Mouse (Mus musculus): ENCODE results near the gene Fntb. TPM values are rescaled to one million over a fixed set of nuclear protein-coding genes. Genes with fewer than 3 reads are reported as not detected.

Fntb gene
- polyA plus RNA-seq, 1 experiment from 2014 or later = 22.8 TPM

- 83% methylated on average over 9 of the region's 9 CpGs for whole genome bisulfite sequencing (ENCODE audit: insufficient replicate concordance)
- Histone ChIP-seq H3K27ac (ENCODE audit: low read length) (no peak overlapping the region), H3K27me3 (ENCODE audit: control insufficient read depth, insufficient read depth, low read depth, low read length) (no peaks in the 10 kb centered on the region), H3K4me1 (ENCODE audit: control insufficient read depth, low read depth, low read length) (no peaks in the 10 kb centered on the region), H3K4me3 (ENCODE audit: low read depth, low read length) (no peak overlapping the region), H3K4me2 (ENCODE audit: low read depth, low read length) (no peak overlapping the region), H3K36me3 (ENCODE audit: control insufficient read depth, insufficient read depth) (no peaks in the 10 kb centered on the region), H3K9ac (ENCODE audit: low read depth, low read length) (no peak overlapping the region), H3K9me3 (replicated peaks; ENCODE audit: control insufficient read depth, low read length) (no peaks in the 10 kb centered on the region)
- no peak for ATAC-seq (ENCODE audit: low read depth)
These were observed 118.4 kb downstream of the Fntb start for GRCm38 (mm10) chr12:76883824-76884223.

DNA sequence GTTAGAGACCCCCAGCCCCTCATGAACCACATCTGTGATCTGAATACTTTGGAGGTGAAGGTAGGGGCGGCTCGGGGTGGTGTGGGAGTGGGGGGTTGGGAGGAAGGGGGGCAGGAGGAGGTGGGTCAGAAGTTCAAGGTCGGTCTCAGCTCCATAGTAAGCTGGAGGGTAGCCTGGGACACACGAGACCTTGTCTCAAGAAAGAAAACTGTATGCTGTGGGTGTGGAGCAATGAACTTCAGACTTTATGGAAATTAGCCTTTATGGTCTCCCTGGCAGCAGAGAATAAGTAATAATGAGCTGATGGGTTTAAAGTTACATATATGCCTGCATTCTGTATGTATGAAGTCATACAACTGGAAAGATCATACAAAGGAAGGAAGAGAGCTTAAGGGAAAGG is 119.7 kb downstream of the Fntb start:
- Histone ChIP-seq H3K4me1 (ENCODE audit: control insufficient read depth, low read depth, low read length) (peaks cover 2% of the 10 kb centered on the region), H3K4me3 (ENCODE audit: low read depth, low read length) (no peak overlapping the region), H3K27me3 (ENCODE audit: control insufficient read depth, insufficient read depth, low read depth, low read length) (no peaks in the 10 kb centered on the region), H3K4me2 (ENCODE audit: low read depth, low read length) (no peak overlapping the region), H3K36me3 (ENCODE audit: control insufficient read depth, insufficient read depth) (no peaks in the 10 kb centered on the region), H3K9me3 (replicated peaks; ENCODE audit: control insufficient read depth, low read length) (no peaks in the 10 kb centered on the region), H3K27ac (ENCODE audit: low read length) (no peak overlapping the region), H3K9ac (ENCODE audit: low read depth, low read length) (no peak overlapping the region)
- 85% methylated on average over 4 of the region's 4 CpGs for WGBS (ENCODE audit: insufficient replicate concordance)
- ATAC-seq (ENCODE audit: low read depth) = no peak

DNA sequence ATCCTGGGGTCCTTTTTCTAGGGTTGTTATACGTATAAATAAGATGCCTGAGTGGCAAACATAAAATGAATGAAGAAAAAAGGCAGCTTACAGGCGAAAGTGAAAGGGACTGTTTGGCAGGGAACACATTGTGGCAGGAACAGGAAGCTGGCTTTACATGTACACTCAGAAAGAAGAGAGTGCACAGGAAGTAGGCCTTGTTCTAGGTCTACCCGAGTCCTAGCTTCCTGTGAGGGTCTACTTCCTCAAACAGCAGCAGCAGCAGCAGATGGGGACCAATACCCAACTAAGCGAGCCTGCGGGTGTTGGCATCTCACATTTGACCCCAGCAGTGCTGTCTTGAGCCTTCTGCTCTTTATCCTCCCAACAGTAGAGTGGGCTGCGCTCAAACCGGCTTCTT is 121.4 kb downstream of the Fntb start:
- H3K27ac ChIP-seq (ENCODE audit: low read length) = no peak overlapping the region
- 54% methylated on average over 7 of the region's 7 CpGs for WGBS (ENCODE audit: insufficient replicate concordance)

DNA sequence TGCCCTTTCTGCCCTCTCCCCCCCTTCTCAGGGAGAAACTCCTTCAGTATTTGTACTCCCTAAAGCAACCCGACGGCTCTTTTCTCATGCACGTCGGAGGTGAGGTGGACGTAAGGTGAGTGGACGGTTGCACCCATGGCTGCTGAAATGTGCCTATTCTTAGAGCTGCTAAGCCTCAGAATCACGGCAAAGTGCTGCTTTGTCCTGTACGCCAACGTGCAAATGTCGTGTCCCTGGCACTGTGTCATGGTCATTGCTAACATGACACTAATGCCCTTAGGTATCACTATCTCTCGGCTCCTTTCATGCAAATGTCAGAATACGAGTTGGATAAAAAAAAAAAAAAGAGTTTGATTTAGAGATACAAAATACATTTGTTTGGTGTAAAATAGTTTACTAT is 122.6 kb downstream of the Fntb start:
- no peaks in the 10 kb centered on the region for H3K27me3 ChIP-seq (ENCODE audit: control insufficient read depth, insufficient read depth, low read depth, low read length)
- no peaks in the 10 kb centered on the region for H3K9me3 ChIP-seq (replicated peaks; ENCODE audit: control insufficient read depth, low read length)
- 85% methylated on average over 12 of the region's 12 CpGs for WGBS (ENCODE audit: insufficient replicate concordance)
- H3K36me3 ChIP-seq (ENCODE audit: control insufficient read depth, insufficient read depth) = no peaks in the 10 kb centered on the region
- no peak overlapping the region for H3K4me2 ChIP-seq (ENCODE audit: low read depth, low read length)
- H3K4me1 ChIP-seq (ENCODE audit: control insufficient read depth, low read depth, low read length) = peaks cover 2% of the 10 kb centered on the region
- H3K9ac ChIP-seq (ENCODE audit: low read depth, low read length) = no peak overlapping the region
- no peak for ATAC-seq (ENCODE audit: low read depth)
- H3K27ac ChIP-seq (ENCODE audit: low read length) = no peak overlapping the region
- no peak overlapping the region for H3K4me3 ChIP-seq (ENCODE audit: low read depth, low read length)

More for the DNA sequence above, 121.4 kb downstream of the Fntb start:
- no peaks in the 10 kb centered on the region for H3K27me3 ChIP-seq (ENCODE audit: control insufficient read depth, insufficient read depth, low read depth, low read length)
- ATAC-seq (ENCODE audit: low read depth) = no peak
- no peaks in the 10 kb centered on the region for H3K9me3 ChIP-seq (replicated peaks; ENCODE audit: control insufficient read depth, low read length)
- no peaks in the 10 kb centered on the region for H3K36me3 ChIP-seq (ENCODE audit: control insufficient read depth, insufficient read depth)
- no peak overlapping the region for H3K4me2 ChIP-seq (ENCODE audit: low read depth, low read length)
- H3K4me1 ChIP-seq (ENCODE audit: control insufficient read depth, low read depth, low read length) = peaks cover 2% of the 10 kb centered on the region
- H3K9ac ChIP-seq (ENCODE audit: low read depth, low read length) = no peak overlapping the region
- H3K4me3 ChIP-seq (ENCODE audit: low read depth, low read length) = no peak overlapping the region

DNA sequence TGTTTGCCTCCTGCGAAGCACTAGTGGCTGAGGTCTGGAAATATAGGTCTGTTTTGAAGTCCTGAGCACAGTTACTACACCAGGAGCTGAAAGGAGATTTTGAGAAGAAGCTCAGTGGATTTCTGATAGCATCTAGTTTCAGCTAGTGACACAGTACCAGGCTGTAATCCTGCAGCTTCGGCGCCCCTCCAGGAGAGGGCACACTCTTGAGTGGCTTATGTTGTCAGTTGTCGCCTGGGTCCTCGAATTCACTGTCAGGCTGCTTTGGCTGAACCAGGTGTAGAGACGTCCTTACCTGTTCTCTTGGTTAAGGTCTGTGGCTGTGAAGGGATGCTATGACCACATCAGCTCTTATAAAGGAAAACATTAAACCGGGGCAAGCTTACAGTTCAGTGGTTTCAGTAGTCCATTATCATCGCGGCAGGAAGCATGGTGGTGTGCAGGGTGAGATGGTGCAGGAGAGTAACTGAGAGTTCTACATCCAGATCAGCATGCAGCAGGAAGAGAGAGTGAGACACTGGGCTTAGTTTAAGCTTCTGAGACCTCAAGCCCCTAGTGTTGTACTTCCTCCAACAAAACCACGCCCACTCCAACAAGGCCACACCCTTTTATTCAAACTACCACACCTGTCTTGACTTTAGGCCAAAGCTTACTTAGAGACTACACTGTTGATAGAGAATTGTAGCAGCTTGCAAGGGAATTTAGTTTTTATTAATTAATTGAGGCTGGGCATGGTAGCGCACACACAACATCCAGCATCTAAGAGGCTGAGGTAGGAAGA is 124.2 kb downstream of the Fntb start:
- Histone ChIP-seq H3K4me3 (ENCODE audit: low read depth, low read length) (no peak overlapping the region), H3K27me3 (ENCODE audit: control insufficient read depth, insufficient read depth, low read depth, low read length) (no peaks in the 10 kb centered on the region), H3K9ac (ENCODE audit: low read depth, low read length) (no peak overlapping the region), H3K27ac (ENCODE audit: low read length) (no peak overlapping the region), H3K4me1 (ENCODE audit: control insufficient read depth, low read depth, low read length) (peaks cover 2% of the 10 kb centered on the region), H3K4me2 (ENCODE audit: low read depth, low read length) (no peak overlapping the region), H3K9me3 (replicated peaks; ENCODE audit: control insufficient read depth, low read length) (no peaks in the 10 kb centered on the region), H3K36me3 (ENCODE audit: control insufficient read depth, insufficient read depth) (no peaks in the 10 kb centered on the region)
- ATAC-seq (ENCODE audit: low read depth) = no peak
- 75% methylated on average over 11 of the region's 11 CpGs for WGBS (ENCODE audit: insufficient replicate concordance)

DNA sequence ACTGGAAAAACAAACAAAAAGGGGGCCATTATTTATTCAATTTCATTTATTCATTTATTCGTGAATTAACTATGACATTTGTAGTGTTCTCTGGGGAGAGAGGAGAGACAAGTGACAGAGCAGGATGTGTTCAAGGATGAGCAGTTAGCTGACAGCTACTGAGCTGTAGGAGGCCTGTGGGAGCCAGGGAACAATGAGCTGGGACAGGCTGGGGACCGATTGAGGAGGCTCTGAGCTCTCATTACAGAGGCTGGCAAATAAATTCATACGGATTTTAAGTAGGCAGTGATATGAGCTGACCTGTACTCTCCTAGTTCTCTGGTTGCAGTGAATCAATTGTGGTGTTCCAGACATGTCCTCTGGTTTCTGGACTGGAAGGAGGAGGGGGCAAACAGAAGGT is 125.8 kb downstream of the Fntb start:
- no peak for ATAC-seq (ENCODE audit: low read depth)

GRCm38 (mm10) chr12:76892910-76893695 is 127.7 kb downstream of the Fntb start:
- 0 out of 2 replicates have a peak, but pooled peaks have one; percentile 32 for ATAC-seq (ENCODE audit: low read depth)
- Histone ChIP-seq H3K9ac (ENCODE audit: low read depth, low read length) (no peak overlapping the region), H3K4me2 (ENCODE audit: low read depth, low read length) (no peak overlapping the region), H3K4me1 (ENCODE audit: control insufficient read depth, low read depth, low read length) (peaks cover 2% of the 10 kb centered on the region), H3K27ac (ENCODE audit: low read length) (no peak overlapping the region), H3K9me3 (replicated peaks; ENCODE audit: control insufficient read depth, low read length) (no peaks in the 10 kb centered on the region), H3K36me3 (ENCODE audit: control insufficient read depth, insufficient read depth) (no peaks in the 10 kb centered on the region), H3K27me3 (ENCODE audit: control insufficient read depth, insufficient read depth, low read depth, low read length) (no peaks in the 10 kb centered on the region), H3K4me3 (ENCODE audit: low read depth, low read length) (no peak overlapping the region)
- 78% methylated on average over 16 of the region's 16 CpGs for WGBS (ENCODE audit: insufficient replicate concordance)

More for the DNA sequence above, 125.8 kb downstream of the Fntb start:
- Histone ChIP-seq H3K4me3 (ENCODE audit: low read depth, low read length) (no peak overlapping the region), H3K36me3 (ENCODE audit: control insufficient read depth, insufficient read depth) (no peaks in the 10 kb centered on the region), H3K27me3 (ENCODE audit: control insufficient read depth, insufficient read depth, low read depth, low read length) (no peaks in the 10 kb centered on the region), H3K9ac (ENCODE audit: low read depth, low read length) (no peak overlapping the region), H3K9me3 (replicated peaks; ENCODE audit: control insufficient read depth, low read length) (no peaks in the 10 kb centered on the region), H3K4me2 (ENCODE audit: low read depth, low read length) (no peak overlapping the region), H3K27ac (ENCODE audit: low read length) (no peak overlapping the region), H3K4me1 (ENCODE audit: control insufficient read depth, low read depth, low read length) (peaks cover 2% of the 10 kb centered on the region)
- 85% methylated on average over 3 of the region's 3 CpGs for WGBS (ENCODE audit: insufficient replicate concordance)

DNA sequence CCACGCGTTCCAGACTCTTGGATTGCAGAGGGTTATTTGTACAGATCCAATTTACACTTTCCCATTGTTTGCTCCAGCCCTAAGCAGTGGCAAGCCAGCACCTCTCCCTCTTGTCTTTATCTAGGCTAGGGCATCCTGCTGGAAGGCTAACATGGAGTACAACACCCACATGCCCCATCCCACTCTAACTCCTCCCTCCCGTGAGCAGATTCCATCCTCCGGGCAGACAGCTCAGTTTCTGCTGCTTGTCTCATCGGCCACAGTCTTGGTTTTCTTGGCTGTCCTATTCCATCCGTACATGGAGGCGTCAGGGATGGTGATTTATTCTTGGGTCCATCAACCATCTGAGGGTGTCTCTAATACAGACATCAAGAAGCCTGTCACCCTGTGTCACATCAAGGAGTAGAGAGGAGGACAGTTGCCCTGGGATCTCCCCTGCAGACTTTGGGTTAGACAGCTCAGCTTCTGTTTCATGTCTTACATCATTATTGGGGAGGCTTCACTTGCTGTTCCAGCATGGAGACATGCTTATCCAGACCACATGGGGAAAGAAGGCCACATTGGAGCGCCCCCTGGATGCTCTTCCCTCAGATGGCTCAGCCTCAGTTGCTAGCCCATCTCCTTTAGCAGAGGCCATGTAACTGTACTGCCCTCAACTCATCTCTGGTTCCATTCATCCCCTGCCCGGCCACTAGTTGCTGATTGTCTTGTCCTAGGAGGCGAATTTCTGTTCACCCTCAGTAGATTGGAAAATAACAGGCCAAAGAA is 129.6 kb downstream of the Fntb start:
- Histone ChIP-seq H3K27ac (ENCODE audit: low read length) (no peak overlapping the region), H3K36me3 (ENCODE audit: control insufficient read depth, insufficient read depth) (no peaks in the 10 kb centered on the region), H3K4me2 (ENCODE audit: low read depth, low read length) (no peak overlapping the region), H3K4me3 (ENCODE audit: low read depth, low read length) (no peak overlapping the region), H3K9me3 (replicated peaks; ENCODE audit: control insufficient read depth, low read length) (no peaks in the 10 kb centered on the region), H3K4me1 (ENCODE audit: control insufficient read depth, low read depth, low read length) (peaks cover under 1% of the 10 kb centered on the region), H3K9ac (ENCODE audit: low read depth, low read length) (no peak overlapping the region), H3K27me3 (ENCODE audit: control insufficient read depth, insufficient read depth, low read depth, low read length) (no peaks in the 10 kb centered on the region)
- 73% methylated on average over 10 of the region's 10 CpGs for WGBS (ENCODE audit: insufficient replicate concordance)
- ATAC-seq (ENCODE audit: low read depth) = no peak
